Mouse (Mus musculus): ENCODE measurements at regions not wholly inside any gene's neighbourhood (a gene's known extent, or its start where the extent isn't known, plus 50 kb on each side); places are given as distances from the start of the nearest gene placed in this dataset.

- Histone ChIP-seq H3K4me3 (no peak overlapping the region), H3K27ac (replicated peaks) (no peak overlapping the region), H3K36me3 (no peaks in the 10 kb centered on the region), H3K9ac (replicated peaks) (no peak overlapping the region), H3K4me1 (no peaks in the 10 kb centered on the region), H3K4me2 (replicated peaks) (no peak overlapping the region), H3K27me3 (no peaks in the 10 kb centered on the region), H3K9me3 (no peaks in the 10 kb centered on the region)
- WGBS, result 90% methylated on average over 5 of the region's 5 CpGs
- ATAC-seq (ENCODE audit: low FRiP score, low read depth), result no peak
Observed at GRCm38 (mm10) chr15:13232567-13233259, 59.2 kb upstream of the Cdh6 start.

- Histone ChIP-seq H3K4me2 (replicated peaks) (no peak overlapping the region), H3K27ac (replicated peaks) (no peak overlapping the region), H3K4me1 (no peaks in the 10 kb centered on the region), H3K9me3 (no peaks in the 10 kb centered on the region), H3K9ac (replicated peaks) (no peak overlapping the region), H3K4me3 (no peak overlapping the region), H3K27me3 (no peaks in the 10 kb centered on the region), H3K36me3 (no peaks in the 10 kb centered on the region)
- 34% methylated on average over 4 of the region's 4 CpGs for WGBS
- ATAC-seq (ENCODE audit: low FRiP score, low read depth), result no peak
Observed at GRCm38 (mm10) chr15:13231550-13231949, 58.1 kb upstream of the Cdh6 start.

- H3K36me3 ChIP-seq, result no peaks in the 10 kb centered on the region
Observed at GRCm38 (mm10) chr15:13228125-13228524, 54.6 kb upstream of the Cdh6 start.

More at GRCm38 (mm10) chr15:13228125-13228524, 54.6 kb upstream of the Cdh6 start:
- WGBS, result 95% methylated on average over 12 of the region's 12 CpGs
- H3K4me3 ChIP-seq, result no peak overlapping the region
- ATAC-seq (ENCODE audit: low FRiP score, low read depth), result no peak
- no peak overlapping the region for H3K27ac ChIP-seq (replicated peaks)
- H3K4me1 ChIP-seq, result no peaks in the 10 kb centered on the region
- H3K4me2 ChIP-seq (replicated peaks), result no peak overlapping the region
- no peaks in the 10 kb centered on the region for H3K9me3 ChIP-seq
- no peak overlapping the region for H3K9ac ChIP-seq (replicated peaks)
- H3K27me3 ChIP-seq, result no peaks in the 10 kb centered on the region
